Mouse (Mus musculus): ENCODE results near the gene Olfr808. TPM values are rescaled to one million over a fixed set of nuclear protein-coding genes. Genes with fewer than 3 reads are reported as not detected.

Gene Olfr808
- polyA plus RNA-seq (2016; fragmentation: Nextera tagmentation; extraction: Ambion mirVana): not detected in 2 replicates

GRCm38 (mm10) chr10:129765182-129765581, at the start of gene Olfr808:
TSS of gene Olfr808 (plus strand) at chr10:129765482.
- Histone ChIP-seq H3K27ac (replicated peaks) (no peak within 1 kb of the TSS), H3K36me3 (no peaks in the 10 kb centered on the region), H3K4me3 (no peak within 1 kb of the TSS), H3K27me3 (ENCODE audit: low read depth, poor library complexity, severe bottlenecking) (no peaks in the 10 kb centered on the region), H3K9me3 (replicated peaks) (no peaks in the 10 kb centered on the region), H3K4me1 (no peaks in the 10 kb centered on the region)
- no peak for DNase-seq (ENCODE audit: low spot score)
- 93% methylated on average over 1 of the region's 1 CpGs for WGBS

GRCm38 (mm10) chr10:129729275-129729674, 36.0 kb upstream of the Olfr808 start, which contains the start of gene Olfr805:
TSS of gene Olfr805 (minus strand) at chr10:129729375.
- 94% methylated on average over 2 of the region's 2 CpGs for WGBS
- no peaks in the 10 kb centered on the region for H3K4me1 ChIP-seq
- H3K36me3 ChIP-seq: no peaks in the 10 kb centered on the region
- H3K4me3 ChIP-seq: no peak within 1 kb of the TSS
- no peak for DNase-seq (ENCODE audit: low spot score)
- H3K27me3 ChIP-seq (ENCODE audit: low read depth, poor library complexity, severe bottlenecking): no peaks in the 10 kb centered on the region
- no peaks in the 10 kb centered on the region for H3K9me3 ChIP-seq (replicated peaks)
- no peak within 1 kb of the TSS for H3K27ac ChIP-seq (replicated peaks)

- H3K4me3 ChIP-seq: no peak within 1 kb of the TSS
- H3K9me3 ChIP-seq (replicated peaks): no peaks in the 10 kb centered on the region
- no peak within 1 kb of the TSS for H3K27ac ChIP-seq (replicated peaks)
- no peaks in the 10 kb centered on the region for H3K27me3 ChIP-seq (ENCODE audit: low read depth, poor library complexity, severe bottlenecking)
- H3K36me3 ChIP-seq: no peaks in the 10 kb centered on the region
- H3K4me1 ChIP-seq: no peaks in the 10 kb centered on the region
- no peak for DNase-seq (ENCODE audit: low spot score)
These were observed 23.5 kb upstream of the Olfr808 start, which contains the start of gene Olfr806 for GRCm38 (mm10) chr10:129741821-129742220. TSS of gene Olfr806 (minus strand) at chr10:129741921.

- H3K4me3 ChIP-seq: no peak within 1 kb of the TSS
- no peaks in the 10 kb centered on the region for H3K4me1 ChIP-seq
- 85% methylated on average over 1 of the region's 1 CpGs for WGBS
These were observed 7.6 kb upstream of the Olfr808 start, which contains the start of gene Olfr807 for GRCm38 (mm10) chr10:129757693-129758092. TSS of gene Olfr807 (minus strand) at chr10:129757793.

GRCm38 (mm10) chr10:129774338-129774737, 9.1 kb downstream of the Olfr808 start, which contains the start of gene Olfr809:
TSS of gene Olfr809 (plus strand) at chr10:129774638.
- no peaks in the 10 kb centered on the region for H3K4me1 ChIP-seq
- no peak within 1 kb of the TSS for H3K27ac ChIP-seq (replicated peaks)
- DNase-seq (ENCODE audit: low spot score): no peak

More at GRCm38 (mm10) chr10:129757693-129758092, 7.6 kb upstream of the Olfr808 start, which contains the start of gene Olfr807:
- H3K27ac ChIP-seq (replicated peaks): no peak within 1 kb of the TSS
- no peaks in the 10 kb centered on the region for H3K27me3 ChIP-seq (ENCODE audit: low read depth, poor library complexity, severe bottlenecking)
- H3K9me3 ChIP-seq (replicated peaks): no peaks in the 10 kb centered on the region
- H3K36me3 ChIP-seq: no peaks in the 10 kb centered on the region
- no peak for DNase-seq (ENCODE audit: low spot score)

GRCm38 (mm10) chr10:129778123-129778522, 12.8 kb downstream of the Olfr808 start:
- Histone ChIP-seq H3K27ac (replicated peaks) (no peak overlapping the region), H3K36me3 (no peaks in the 10 kb centered on the region), H3K27me3 (ENCODE audit: low read depth, poor library complexity, severe bottlenecking) (no peaks in the 10 kb centered on the region), H3K9me3 (replicated peaks) (no peaks in the 10 kb centered on the region), H3K4me3 (no peak overlapping the region), H3K4me1 (no peaks in the 10 kb centered on the region)
- no peak for DNase-seq (ENCODE audit: low spot score)

More at GRCm38 (mm10) chr10:129774338-129774737, 9.1 kb downstream of the Olfr808 start, which contains the start of gene Olfr809:
- no peak within 1 kb of the TSS for H3K4me3 ChIP-seq
- H3K27me3 ChIP-seq (ENCODE audit: low read depth, poor library complexity, severe bottlenecking): no peaks in the 10 kb centered on the region
- H3K9me3 ChIP-seq (replicated peaks): no peaks in the 10 kb centered on the region
- H3K36me3 ChIP-seq: no peaks in the 10 kb centered on the region

GRCm38 (mm10) chr10:129794817-129795216, 29.5 kb downstream of the Olfr808 start, which contains the start of gene Olfr810:
TSS of gene Olfr810 (minus strand) at chr10:129794917.
- no peak within 1 kb of the TSS for H3K4me3 ChIP-seq
- no peak within 1 kb of the TSS for H3K27ac ChIP-seq (replicated peaks)
- no peaks in the 10 kb centered on the region for H3K4me1 ChIP-seq
- no peaks in the 10 kb centered on the region for H3K36me3 ChIP-seq
- no peaks in the 10 kb centered on the region for H3K9me3 ChIP-seq (replicated peaks)
- no peak for DNase-seq (ENCODE audit: low spot score)
- H3K27me3 ChIP-seq (ENCODE audit: low read depth, poor library complexity, severe bottlenecking): no peaks in the 10 kb centered on the region

GRCm38 (mm10) chr10:129804296-129804695, 39.0 kb downstream of the Olfr808 start, which contains the start of gene Olfr811:
TSS of gene Olfr811 (minus strand) at chr10:129804396.
- 87% methylated on average over 4 of the region's 4 CpGs for WGBS
- Histone ChIP-seq H3K9me3 (replicated peaks) (no peaks in the 10 kb centered on the region), H3K27me3 (ENCODE audit: low read depth, poor library complexity, severe bottlenecking) (no peaks in the 10 kb centered on the region), H3K4me3 (no peak within 1 kb of the TSS), H3K4me1 (no peaks in the 10 kb centered on the region), H3K27ac (replicated peaks) (no peak within 1 kb of the TSS), H3K36me3 (no peaks in the 10 kb centered on the region)
- no peak for DNase-seq (ENCODE audit: low spot score)

Small RNA genes within 50 kb of the gene (microRNA-seq; reads per million reads assigned to microRNA genes)
- gene Gm24485: not detected

Other genes starting within 250 kb of the Olfr808 start
- gene Olfr791, start 243.7 kb upstream of the Olfr808 start, polyA plus RNA-seq (2016; fragmentation: Nextera tagmentation; extraction: Ambion mirVana): not detected in 2 replicates
- gene Olfr792, start 226.3 kb upstream of the Olfr808 start, polyA plus RNA-seq (2016; fragmentation: Nextera tagmentation; extraction: Ambion mirVana): not detected in 2 replicates
- gene Olfr794, start 197.8 kb upstream of the Olfr808 start, polyA plus RNA-seq (2016; fragmentation: Nextera tagmentation; extraction: Ambion mirVana): not detected in 2 replicates
- gene Olfr796, start 152.9 kb upstream of the Olfr808 start, polyA plus RNA-seq (2016; fragmentation: Nextera tagmentation; extraction: Ambion mirVana): not detected in 2 replicates
- not detected in 2 replicates for gene Olfr798, start 137.5 kb upstream of the Olfr808 start, polyA plus RNA-seq (2016; fragmentation: Nextera tagmentation; extraction: Ambion mirVana)
- gene Olfr799, start 128.0 kb upstream of the Olfr808 start, polyA plus RNA-seq (2016; fragmentation: Nextera tagmentation; extraction: Ambion mirVana): not detected in 2 replicates
- gene Olfr800, start 107.8 kb upstream of the Olfr808 start, polyA plus RNA-seq (2016; fragmentation: Nextera tagmentation; extraction: Ambion mirVana): not detected in 2 replicates
- not detected in 2 replicates for gene Olfr801, start 91.6 kb upstream of the Olfr808 start, polyA plus RNA-seq (2016; fragmentation: Nextera tagmentation; extraction: Ambion mirVana)
- not detected in 2 replicates for gene Olfr802, start 77.3 kb upstream of the Olfr808 start, polyA plus RNA-seq (2016; fragmentation: Nextera tagmentation; extraction: Ambion mirVana)
- gene Olfr803, start 71.2 kb upstream of the Olfr808 start, polyA plus RNA-seq (2016; fragmentation: Nextera tagmentation; extraction: Ambion mirVana): not detected in 2 replicates
- not detected in 2 replicates for gene Olfr804, start 62.3 kb upstream of the Olfr808 start, polyA plus RNA-seq (2016; fragmentation: Nextera tagmentation; extraction: Ambion mirVana)
- not detected in 2 replicates for gene Olfr805, start 36.1 kb upstream of the Olfr808 start, polyA plus RNA-seq (2016; fragmentation: Nextera tagmentation; extraction: Ambion mirVana)
- not detected in 2 replicates for gene Olfr806, start 23.6 kb upstream of the Olfr808 start, polyA plus RNA-seq (2016; fragmentation: Nextera tagmentation; extraction: Ambion mirVana)
- not detected in 2 replicates for gene Olfr807, start 7.7 kb upstream of the Olfr808 start, polyA plus RNA-seq (2016; fragmentation: Nextera tagmentation; extraction: Ambion mirVana)
- not detected in 2 replicates for gene Olfr809, start 9.2 kb downstream of the Olfr808 start, polyA plus RNA-seq (2016; fragmentation: Nextera tagmentation; extraction: Ambion mirVana)
- gene Olfr810, start 29.4 kb downstream of the Olfr808 start, polyA plus RNA-seq (2016; fragmentation: Nextera tagmentation; extraction: Ambion mirVana): not detected in 2 replicates
- not detected in 2 replicates for gene Olfr811, start 38.9 kb downstream of the Olfr808 start, polyA plus RNA-seq (2016; fragmentation: Nextera tagmentation; extraction: Ambion mirVana)
- gene Olfr812, start 80.6 kb downstream of the Olfr808 start, polyA plus RNA-seq (2016; fragmentation: Nextera tagmentation; extraction: Ambion mirVana): not detected in 2 replicates
- gene Olfr813, start 89.9 kb downstream of the Olfr808 start, polyA plus RNA-seq (2016; fragmentation: Nextera tagmentation; extraction: Ambion mirVana): not detected in 2 replicates
- gene Olfr814, start 114.4 kb downstream of the Olfr808 start, polyA plus RNA-seq (2016; fragmentation: Nextera tagmentation; extraction: Ambion mirVana): not detected in 2 replicates
- gene Olfr815, start 140.4 kb downstream of the Olfr808 start, polyA plus RNA-seq (2016; fragmentation: Nextera tagmentation; extraction: Ambion mirVana): not detected in 2 replicates
- gene Olfr816, start 150.1 kb downstream of the Olfr808 start, polyA plus RNA-seq (2016; fragmentation: Nextera tagmentation; extraction: Ambion mirVana): not detected in 2 replicates
- gene Olfr818, start 183.6 kb downstream of the Olfr808 start, polyA plus RNA-seq (2016; fragmentation: Nextera tagmentation; extraction: Ambion mirVana): not detected in 2 replicates
- not detected in 2 replicates for gene Olfr819, start 201.8 kb downstream of the Olfr808 start, polyA plus RNA-seq (2016; fragmentation: Nextera tagmentation; extraction: Ambion mirVana)
- gene Olfr247, start 210.7 kb downstream of the Olfr808 start, polyA plus RNA-seq (2016; fragmentation: Nextera tagmentation; extraction: Ambion mirVana): not detected in 2 replicates
- not detected in 2 replicates for gene Gm10310, start 219.6 kb downstream of the Olfr808 start, polyA plus RNA-seq (2016; fragmentation: Nextera tagmentation; extraction: Ambion mirVana)
- not detected in 2 replicates for gene Olfr820, start 247.1 kb downstream of the Olfr808 start, polyA plus RNA-seq (2016; fragmentation: Nextera tagmentation; extraction: Ambion mirVana)

Measured in midbrain, embryonic 10.5 days (tissue).